Mouse (Mus musculus) C2C12 (cell line): Measurements from ENCODE around the gene C5ar1. TPM values are rescaled to one million over a fixed set of nuclear protein-coding genes. Genes with fewer than 3 reads are reported as not detected.

Experiments
- H3K27me3 ChIP-seq: one replicate; pipeline ENCODE4 v1.6.1; 2011; ENCODE audit not compliant: control insufficient read depth, insufficient read depth, insufficient read length
- H3K36me3 ChIP-seq: one replicate; pipeline ENCODE4 v1.6.1; 2011; ENCODE audit not compliant: control insufficient read depth, insufficient read depth
- H3K4me3 ChIP-seq: one replicate; pipeline ENCODE4 v1.5.1; 2011; ENCODE audit warnings: mild to moderate bottlenecking, control low read depth; ENCODE audit not compliant: poor library complexity, insufficient read depth, severe bottlenecking
- H3K79me2 ChIP-seq: one replicate; pipeline ENCODE4 v1.6.1; 2011; ENCODE audit not compliant: control insufficient read depth, insufficient read depth
- H3K79me3 ChIP-seq: one replicate; pipeline ENCODE4 v1.6.1; 2011; ENCODE audit warnings: low read depth, control low read depth
- H3ac ChIP-seq: one replicate; pipeline ENCODE3; 2011; ENCODE audit warnings: low read depth; ENCODE audit not compliant: control insufficient read depth, insufficient read length
- CEBPB ChIP-seq: IDR thresholded peaks from one replicate; pipeline ENCODE4 v1.6.1; 2011; ENCODE audit warnings: low read depth, mild to moderate bottlenecking, control low read depth, moderate library complexity
- CTCF ChIP-seq: IDR thresholded peaks from one replicate; pipeline ENCODE4 v1.5.1; 2011; ENCODE audit not compliant: control insufficient read depth, insufficient read depth, insufficient read length
- FOSL1 ChIP-seq: IDR thresholded peaks from one replicate; pipeline ENCODE4 v1.8.0; 2011; ENCODE audit warnings: mild to moderate bottlenecking, low read length; ENCODE audit not compliant: poor library complexity, insufficient read depth, severe bottlenecking
- MAX ChIP-seq: IDR thresholded peaks from one replicate; pipeline ENCODE4 v1.6.1; 2011; ENCODE audit warnings: mild to moderate bottlenecking, control low read depth
- MYOD1 ChIP-seq: IDR thresholded peaks from one replicate; pipeline ENCODE4 v1.6.1; 2011; ENCODE audit warnings: low read depth; ENCODE audit not compliant: control insufficient read depth, insufficient read length
- MYOG ChIP-seq: IDR thresholded peaks from one replicate; pipeline ENCODE4 v1.6.1; 2011; ENCODE audit not compliant: control insufficient read depth, insufficient read length; ENCODE audit errors: extremely low read depth
- USF1 ChIP-seq: IDR thresholded peaks from one replicate; pipeline ENCODE4 v1.6.1; 2011; ENCODE audit warnings: low read depth, mild to moderate bottlenecking, control low read depth, moderate library complexity
- polyA plus RNA-seq: library from polyadenylated mRNA; unstranded; fragments of >200 nt; fragmentation: generic; extraction: Trizol; gene quantifications from one replicate; pipeline ENCODE4 v1.2.1, GENCODE M21; 2012; ENCODE audit warnings: missing spikeins

The C5ar1 gene
- polyA plus RNA-seq, 1 experiment, result 0.02 TPM

DNA sequence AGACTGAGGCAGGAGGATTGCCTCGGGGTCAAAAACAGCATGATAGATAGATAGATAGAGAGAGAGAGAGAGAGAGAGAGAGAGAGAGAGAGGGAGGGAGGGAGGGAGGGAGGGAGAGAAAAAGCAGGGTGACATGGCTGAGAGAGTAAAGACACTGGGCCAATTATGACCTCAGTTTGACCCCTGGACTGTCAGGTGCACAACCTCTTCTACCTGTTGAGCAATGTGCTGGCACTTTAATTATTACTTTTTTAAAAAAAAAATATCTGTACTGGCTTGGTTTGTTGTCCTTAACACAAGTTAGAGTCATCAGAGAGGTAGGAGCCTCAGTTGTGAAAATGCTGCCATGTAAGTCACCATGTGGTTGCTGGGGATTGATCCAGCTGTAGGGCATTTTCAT lies 28.5 kb upstream of the C5ar1 start:
- TF ChIP-seq CTCF (no peak), MYOG (no peak), MAX (no peak), MYOD1 (no peak), CEBPB (no peak), FOSL1 (no peak), USF1 (no peak)
- Histone ChIP-seq H3ac (no peak overlapping the region), H3K4me3 (no peak overlapping the region), H3K36me3 (peaks cover 14% of the 10 kb centered on the region), H3K27me3 (no peaks in the 10 kb centered on the region), H3K79me2 (peaks cover 23% of the 10 kb centered on the region), H3K79me3 (peaks cover 13% of the 10 kb centered on the region)

DNA sequence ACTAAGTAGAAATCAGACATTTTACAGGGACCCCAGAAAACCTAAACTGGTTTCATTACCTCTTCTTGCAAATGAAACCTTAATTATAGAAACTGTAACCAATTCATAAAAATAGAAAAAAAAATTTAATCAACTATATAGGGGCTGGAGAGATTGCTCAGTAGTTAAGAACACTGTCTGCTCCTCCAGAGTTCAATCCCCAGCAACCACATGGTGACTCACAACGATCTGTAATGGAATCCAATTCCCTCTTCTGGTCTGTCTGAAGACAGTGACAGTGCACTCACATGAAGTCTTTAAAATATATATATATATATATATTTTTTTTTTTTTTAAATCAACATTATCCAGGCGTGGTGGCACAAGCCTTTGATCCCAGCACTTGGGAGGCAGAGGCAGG lies 27.7 kb upstream of the C5ar1 start:
- H3K4me3 ChIP-seq, result no peak overlapping the region
- H3K36me3 ChIP-seq, result peaks cover 21% of the 10 kb centered on the region
- no peak for TF ChIP-seq CTCF
- TF ChIP-seq MYOG, result no peak
- no peak for TF ChIP-seq CEBPB
- no peak for TF ChIP-seq USF1
- TF ChIP-seq FOSL1, result no peak
- TF ChIP-seq MYOD1, result no peak
- no peak for TF ChIP-seq MAX
- peaks cover 13% of the 10 kb centered on the region for H3K79me3 ChIP-seq
- no peak overlapping the region for H3ac ChIP-seq
- no peaks in the 10 kb centered on the region for H3K27me3 ChIP-seq
- H3K79me2 ChIP-seq, result peaks cover 23% of the 10 kb centered on the region

DNA sequence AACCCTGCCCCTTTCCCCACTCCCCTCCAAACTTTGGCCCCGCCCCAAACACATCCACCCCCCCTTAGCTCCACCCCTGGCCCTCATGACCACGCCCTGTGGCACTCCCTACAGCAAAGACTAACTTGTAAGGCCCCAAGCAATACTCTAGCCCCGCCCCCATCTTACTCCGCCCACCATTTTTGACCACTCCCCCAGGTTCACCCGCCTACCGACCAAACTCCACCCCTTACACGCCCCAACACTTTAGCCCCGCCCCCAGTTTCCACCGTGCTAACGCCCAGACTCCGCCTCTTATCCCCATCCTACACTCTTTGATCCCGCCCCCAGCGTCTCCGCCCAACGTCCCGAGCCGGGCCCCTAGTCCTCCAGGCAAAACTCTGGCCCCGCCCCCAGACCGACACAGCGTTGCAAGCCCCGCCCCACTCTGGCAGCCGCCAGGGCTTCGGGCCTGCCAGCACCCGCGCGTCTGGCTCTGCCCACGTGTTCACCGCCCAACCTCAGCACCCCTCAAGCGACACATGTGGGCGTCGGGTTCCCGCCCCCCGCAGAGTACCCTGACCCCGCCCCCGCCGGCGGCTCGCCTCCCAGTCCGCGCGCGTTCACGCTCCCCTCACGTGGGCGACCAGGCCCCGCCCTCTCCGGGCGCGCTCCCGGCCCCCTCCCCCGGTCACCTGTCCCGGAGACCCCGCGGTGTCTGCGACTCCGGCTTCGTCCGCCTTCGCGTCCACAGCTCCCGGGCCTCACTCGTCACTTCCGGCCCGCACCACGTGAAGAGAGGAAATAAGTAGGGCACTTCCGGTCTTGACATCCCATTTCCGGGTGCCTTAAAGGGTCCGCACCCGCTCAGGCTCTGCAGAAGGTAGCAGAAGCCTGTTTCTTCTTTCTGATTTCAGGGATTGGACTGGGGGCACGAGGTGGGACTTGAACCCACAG lies 27.0 kb upstream of the C5ar1 start, which contains the start of gene Ccdc9:
Gene Ccdc9 (minus strand): TSS at position 770 of the 936 bp plus-strand sequence.
- peak within 1 kb of the TSS; percentile 30 for H3K4me3 ChIP-seq

DNA sequence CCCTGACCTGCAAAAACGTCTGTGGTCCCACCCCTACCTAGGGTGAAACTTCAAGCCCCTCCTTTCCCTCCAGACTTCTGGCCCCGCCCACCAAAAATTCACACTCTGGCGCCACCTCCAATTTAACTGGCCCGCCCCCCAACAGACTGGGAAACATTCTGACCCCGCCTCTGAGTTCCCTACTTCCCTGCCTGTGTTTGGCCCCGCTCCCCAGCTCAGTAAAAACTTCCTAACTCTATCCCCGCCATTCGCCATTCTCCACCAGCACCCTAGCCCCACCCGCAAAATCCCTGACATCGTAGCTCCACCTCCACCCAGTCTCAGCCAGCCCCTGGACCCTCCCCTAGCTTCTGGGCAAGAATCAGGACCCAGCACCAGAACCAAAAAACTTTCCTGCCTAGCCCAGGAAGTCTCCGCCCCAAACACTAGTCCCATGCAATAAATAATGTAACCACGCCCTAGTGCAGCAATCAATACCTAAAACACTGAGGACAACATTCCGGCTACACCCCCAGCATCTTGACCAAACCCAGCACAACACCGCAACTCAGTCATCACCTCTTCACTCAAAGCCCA lies 26.2 kb upstream of the C5ar1 start:
- peaks cover 23% of the 10 kb centered on the region for H3K79me2 ChIP-seq
- TF ChIP-seq FOSL1, result no peak
- TF ChIP-seq MYOD1, result no peak
- no peak for TF ChIP-seq CTCF
- TF ChIP-seq USF1, result no peak
- no peak for TF ChIP-seq MAX
- no peak for TF ChIP-seq MYOG
- no peak for TF ChIP-seq CEBPB
- H3K4me3 ChIP-seq, result peak overlapping the region; percentile 30
- H3K79me3 ChIP-seq, result peaks cover 13% of the 10 kb centered on the region
- peaks cover 27% of the 10 kb centered on the region for H3K36me3 ChIP-seq
- no peaks in the 10 kb centered on the region for H3K27me3 ChIP-seq
- peak overlapping the region; percentile 40 for H3ac ChIP-seq

More for the DNA sequence above, 27.0 kb upstream of the C5ar1 start, which contains the start of gene Ccdc9:
- peak within 1 kb of the TSS; percentile 67 for H3ac ChIP-seq
- TF ChIP-seq USF1, result peak; percentile 85
- TF ChIP-seq MYOG, result no peak
- TF ChIP-seq CTCF, result no peak
- no peak for TF ChIP-seq MYOD1
- no peak for TF ChIP-seq FOSL1
- no peak for TF ChIP-seq CEBPB
- TF ChIP-seq MAX, result peak; percentile 53
- peaks cover 13% of the 10 kb centered on the region for H3K79me3 ChIP-seq
- H3K36me3 ChIP-seq, result peaks cover 24% of the 10 kb centered on the region
- H3K27me3 ChIP-seq, result no peaks in the 10 kb centered on the region
- peaks cover 23% of the 10 kb centered on the region for H3K79me2 ChIP-seq

DNA sequence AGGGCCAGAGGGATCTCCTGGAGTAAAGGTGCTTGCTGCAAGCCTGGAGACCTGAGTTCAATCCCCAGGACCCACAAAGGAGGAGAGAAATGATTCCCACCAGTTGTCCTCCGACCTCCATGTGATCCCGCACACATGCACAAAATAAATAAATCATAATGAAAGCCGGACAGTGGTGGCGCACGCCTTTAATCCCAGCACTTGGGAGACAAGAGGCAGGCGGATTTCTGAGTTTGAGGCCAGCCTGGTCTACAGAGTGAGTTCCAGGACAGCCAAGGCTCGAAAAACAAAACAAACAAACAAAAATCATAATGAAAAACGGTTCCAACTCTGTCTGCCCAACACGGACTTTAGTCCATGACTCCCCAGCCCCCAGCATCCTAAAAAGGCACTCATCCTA lies 25.6 kb upstream of the C5ar1 start:
- peaks cover 13% of the 10 kb centered on the region for H3K79me3 ChIP-seq
- H3K27me3 ChIP-seq, result no peaks in the 10 kb centered on the region
- TF ChIP-seq USF1, result no peak
- TF ChIP-seq CTCF, result no peak
- peak overlapping the region; percentile 24 for H3ac ChIP-seq
- peaks cover 27% of the 10 kb centered on the region for H3K36me3 ChIP-seq
- H3K4me3 ChIP-seq, result peak overlapping the region; percentile 30
- peaks cover 23% of the 10 kb centered on the region for H3K79me2 ChIP-seq

DNA sequence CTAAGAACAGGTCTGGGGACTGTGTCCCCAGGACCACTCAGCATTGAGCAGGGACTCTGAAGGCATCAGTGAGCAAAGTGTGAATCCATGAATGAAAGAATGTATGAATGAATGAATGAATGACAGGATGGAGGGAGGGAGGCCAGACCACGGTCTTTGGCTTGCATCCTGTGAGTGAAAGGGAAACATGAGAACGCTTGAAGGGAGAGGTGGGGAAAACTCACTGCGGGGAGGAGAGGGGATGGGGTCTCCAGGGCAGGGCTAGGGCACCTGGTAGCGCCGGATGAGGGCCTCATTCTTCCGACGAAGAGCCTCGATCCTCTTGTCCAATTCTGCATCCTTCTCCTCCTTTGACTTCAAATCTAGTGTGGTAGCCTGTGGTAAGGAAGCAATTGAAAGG lies 24.7 kb upstream of the C5ar1 start:
- H3K79me3 ChIP-seq, result peaks cover 13% of the 10 kb centered on the region
- peaks cover 29% of the 10 kb centered on the region for H3K36me3 ChIP-seq
- no peaks in the 10 kb centered on the region for H3K27me3 ChIP-seq
- no peak for TF ChIP-seq MYOD1
- no peak for TF ChIP-seq CEBPB
- TF ChIP-seq CTCF, result no peak
- no peak for TF ChIP-seq MYOG
- no peak for TF ChIP-seq USF1
- TF ChIP-seq MAX, result no peak
- no peak for TF ChIP-seq FOSL1
- H3ac ChIP-seq, result no peak overlapping the region
- H3K79me2 ChIP-seq, result peaks cover 23% of the 10 kb centered on the region
- no peak overlapping the region for H3K4me3 ChIP-seq
